Mouse (Mus musculus) spleen, adult 2 months (tissue): Measurements from ENCODE around the gene Dnaja1.

Experiments used
- CTCF ChIP-seq: fragments of 200-500 bp; IDR thresholded peaks from 2 replicates; pipeline ENCODE4 v1.5.1; 2011; ENCODE audit warnings: mild to moderate bottlenecking, inconsistent platforms; ENCODE audit not compliant: insufficient read depth, insufficient read length, insufficient replicate concordance; ENCODE audit errors: extremely low read depth
- POLR2A ChIP-seq: fragments of 200-500 bp; IDR thresholded peaks from 2 replicates; pipeline ENCODE4 v1.6.1; 2011; ENCODE audit warnings: low read depth, low read length, inconsistent platforms

DNA sequence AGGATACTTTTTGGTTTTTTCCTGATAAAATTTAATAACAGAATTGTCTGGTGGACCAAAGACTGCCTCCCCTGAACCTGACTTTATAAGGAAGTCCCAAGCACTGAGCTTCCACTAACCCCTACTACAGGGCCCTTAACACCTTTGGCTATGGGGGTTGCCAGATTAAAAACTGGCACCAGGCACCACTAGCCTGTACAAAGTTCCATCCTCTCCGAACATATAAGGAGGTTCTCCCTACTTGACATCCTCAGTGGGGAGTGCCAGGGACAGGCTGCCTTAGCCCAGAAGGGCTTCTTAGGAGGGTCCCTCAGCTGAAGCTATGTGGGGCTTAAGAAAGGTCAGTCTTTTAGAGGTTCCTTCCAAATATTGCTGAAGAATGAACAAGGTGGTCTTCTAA is 13.4 kb downstream of the Dnaja1 start:
- TF ChIP-seq CTCF (no peak), POLR2A (no peak)
